Mouse (Mus musculus): Measurements from ENCODE around the gene Wbp2nl.

The Wbp2nl gene

DNA sequence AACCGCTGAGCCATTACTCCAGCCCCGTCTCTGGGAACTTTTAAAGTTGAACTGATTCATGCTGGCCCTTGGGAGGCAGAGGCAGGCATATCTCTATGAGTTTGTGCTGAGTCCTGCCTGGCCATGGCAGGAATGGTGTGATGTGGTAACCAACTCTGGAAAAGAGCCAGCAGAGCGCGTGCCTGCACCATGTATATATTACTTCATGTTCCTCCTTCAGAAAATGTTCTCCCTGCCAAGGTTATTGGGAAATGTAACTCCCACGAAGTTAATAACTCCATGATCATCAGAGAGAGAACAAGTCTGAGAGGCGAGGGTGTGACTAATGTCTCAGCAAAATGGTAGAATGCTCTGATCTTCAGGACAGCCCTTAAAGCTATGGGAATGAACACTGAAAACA, 19.1 kb downstream of the Wbp2nl start:
- in situ Hi-C loops (cut with MboI): no loop called here

DNA sequence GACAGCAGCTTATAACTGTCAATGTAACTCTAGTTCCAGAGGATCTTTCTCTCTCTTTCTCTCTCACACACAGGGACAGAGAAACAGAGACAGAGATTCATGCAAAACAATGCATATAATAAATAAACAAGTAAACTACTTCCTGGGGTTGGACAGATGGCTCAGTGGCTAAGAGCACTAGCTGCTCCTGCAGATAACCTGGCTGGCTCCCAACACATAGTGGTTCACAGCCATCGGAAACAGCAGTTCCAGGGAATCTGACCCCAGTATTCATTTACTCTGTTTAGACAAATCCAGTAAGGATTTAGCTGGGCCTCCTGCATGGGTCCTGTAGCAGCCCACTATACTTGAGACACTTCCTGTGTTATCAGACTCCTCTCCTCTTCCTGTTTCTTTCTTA, 20.9 kb downstream of the Wbp2nl start:
- in situ Hi-C loops (cut with MboI): no loop called here

DNA sequence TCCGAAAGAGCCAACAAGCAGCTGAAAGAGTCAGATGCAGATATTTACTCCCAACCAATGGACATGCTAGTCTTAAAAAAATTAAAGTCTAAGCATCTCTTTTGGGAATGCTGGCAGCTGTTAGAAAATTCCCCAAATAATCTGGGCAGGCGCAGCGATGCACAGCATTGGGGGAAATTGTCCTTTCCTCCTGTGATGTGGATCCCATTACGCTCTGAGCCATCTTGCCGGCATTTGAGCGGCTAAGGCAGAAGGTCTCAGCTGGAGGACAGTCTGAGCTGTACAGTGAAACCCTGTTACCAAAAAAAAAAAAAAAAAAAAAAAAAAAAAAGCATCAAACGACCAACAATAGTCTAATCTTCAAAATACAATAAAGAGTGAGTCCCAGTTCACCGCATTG, 23.4 kb downstream of the Wbp2nl start:
- in situ Hi-C loops (cut with MboI): no loop called here

GRCm38 (mm10) chr15:82325382-82325781, 26.6 kb downstream of the Wbp2nl start:
- in situ Hi-C loops (cut with MboI): no loop called here

DNA sequence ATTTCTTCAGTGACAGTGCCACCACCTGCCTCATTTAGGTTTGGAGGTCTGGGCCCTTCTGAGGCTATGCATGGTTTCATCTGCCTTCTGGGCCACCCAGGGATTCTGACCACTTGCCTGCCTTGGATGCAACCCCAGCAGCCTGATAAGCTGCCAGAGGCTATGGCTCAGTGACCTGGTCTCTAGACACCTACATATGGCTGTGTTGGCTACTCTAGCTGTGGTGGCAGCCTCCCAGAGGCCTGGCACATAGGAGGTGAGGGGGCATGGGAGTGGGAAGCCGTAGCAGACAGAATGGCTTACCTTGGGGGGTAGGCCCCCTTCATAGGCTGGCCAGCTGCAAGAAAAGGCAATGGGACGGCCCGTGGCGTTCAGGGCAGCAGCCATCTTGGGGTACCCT, 36.4 kb downstream of the Wbp2nl start:
- in situ Hi-C loops (cut with MboI): no loop called here

- in situ Hi-C loops (cut with MboI): no loop called here
Measured at GRCm38 (mm10) chr15:82336629-82337028, 37.9 kb downstream of the Wbp2nl start.

- in situ Hi-C loops (cut with MboI): no loop called here
Measured at GRCm38 (mm10) chr15:82337875-82338274, 39.1 kb downstream of the Wbp2nl start.

GRCm38 (mm10) chr15:82338593-82339112, 39.9 kb downstream of the Wbp2nl start, which contains the start of the genes Naga, Pheta2 and Smdt1:
Gene Naga, minus strand, starts transcription at chr15:82338925.
Gene Pheta2, plus strand, starts transcription at chr15:82338942.
Gene Smdt1, plus strand, starts transcription at chr15:82338959.
- in situ Hi-C loops (cut with MboI): no loop called here

- in situ Hi-C loops (cut with MboI): no loop called here
Measured at GRCm38 (mm10) chr15:82339150-82339549, 40.4 kb downstream of the Wbp2nl start.

DNA sequence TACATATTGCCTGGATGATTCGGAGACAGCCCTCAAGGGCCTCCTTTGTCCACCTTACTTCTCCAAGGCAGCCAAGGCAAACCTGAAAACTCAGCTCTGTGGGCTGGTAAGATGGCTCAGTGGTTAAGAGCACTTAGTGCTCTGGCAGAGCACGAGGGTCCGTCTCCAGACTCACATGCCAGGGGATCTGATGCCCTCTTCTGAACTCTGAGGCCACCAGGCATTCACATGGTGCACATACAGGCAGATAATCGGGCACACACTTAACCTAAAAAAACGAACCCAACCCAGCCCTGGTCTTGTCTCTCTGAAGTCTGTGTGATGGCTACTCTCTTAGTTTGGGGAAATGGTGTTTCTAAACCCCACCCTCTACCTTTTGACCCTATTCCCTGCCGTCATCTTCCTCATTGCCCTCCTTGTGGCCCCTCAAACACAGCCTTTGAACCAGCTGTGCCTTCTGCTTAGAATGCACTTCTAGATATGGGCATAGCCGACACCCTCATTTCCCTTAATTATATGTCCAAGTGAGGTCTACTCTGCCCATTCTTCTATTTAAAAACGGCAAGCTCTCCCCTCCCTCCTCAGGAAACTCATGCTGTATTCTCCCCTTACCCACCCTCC, 41.0 kb downstream of the Wbp2nl start:
- in situ Hi-C loops (cut with MboI): no loop called here

GRCm38 (mm10) chr15:82340414-82341035, 41.8 kb downstream of the Wbp2nl start:
- in situ Hi-C loops (cut with MboI): no loop called here

DNA sequence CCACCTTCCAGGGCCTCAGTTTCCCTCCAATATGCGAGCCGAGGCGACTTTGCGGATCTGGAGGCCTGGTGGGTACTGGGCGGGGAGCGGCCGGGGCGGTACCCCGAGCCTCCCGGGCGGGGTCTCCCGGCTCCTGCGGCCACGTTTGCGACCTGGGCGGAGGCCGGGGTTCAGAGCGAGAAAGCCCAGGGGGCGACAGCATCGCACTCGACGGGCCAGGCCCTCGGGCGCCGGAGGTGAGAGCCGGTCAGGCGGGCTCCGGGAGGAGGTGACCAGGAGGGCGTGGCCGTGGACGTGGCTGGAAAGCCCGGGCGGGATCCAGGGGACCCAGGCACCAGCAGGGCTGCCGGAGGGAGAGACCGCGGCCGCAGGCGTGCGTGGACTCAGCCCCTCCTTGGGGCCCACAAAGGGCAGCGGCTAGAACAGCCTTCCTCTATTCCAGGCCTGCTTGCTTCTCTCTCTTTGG, 42.3 kb downstream of the Wbp2nl start:
- in situ Hi-C loops (cut with MboI): no loop called here

DNA sequence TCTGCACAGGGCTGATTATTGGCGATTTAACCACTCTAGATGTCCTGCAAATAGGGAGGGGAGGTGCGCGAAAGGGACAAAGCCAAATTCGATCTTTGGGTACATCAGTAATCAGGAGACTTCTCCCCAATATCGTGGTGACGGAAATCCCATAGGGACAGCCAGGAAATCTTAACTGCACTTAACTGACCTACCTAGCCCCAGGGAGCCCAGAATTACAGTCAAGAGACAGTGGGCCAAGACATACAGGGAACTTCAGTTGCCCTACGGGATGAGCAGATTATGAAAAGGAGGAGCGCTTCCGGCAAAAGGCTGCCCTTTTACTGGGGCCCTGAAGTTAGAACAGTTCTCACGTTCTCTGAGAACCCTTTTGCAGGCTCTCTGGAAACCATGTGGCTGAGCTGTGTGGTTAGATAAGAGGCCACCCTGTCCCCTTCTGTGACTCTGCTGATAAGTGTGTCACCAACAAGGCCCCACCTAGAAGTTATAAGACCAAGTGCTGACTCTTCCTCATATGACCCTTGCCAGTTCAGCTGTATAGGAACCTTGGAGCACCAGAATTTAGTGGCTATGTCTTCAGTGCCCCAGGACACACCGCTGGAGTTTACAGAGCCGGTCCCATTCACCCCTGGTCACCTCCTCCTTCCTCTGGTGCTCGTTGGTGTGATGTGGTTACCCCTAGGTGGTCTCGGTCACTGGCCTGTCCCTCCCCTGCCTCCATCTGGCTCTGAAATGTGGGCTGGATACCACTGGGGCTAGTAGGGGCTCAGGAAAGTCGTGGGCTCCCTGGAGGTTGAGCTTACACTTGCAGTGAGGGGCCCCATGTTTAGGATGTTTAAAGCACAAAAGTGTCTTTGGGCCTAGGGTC, 43.2 kb downstream of the Wbp2nl start:
- in situ Hi-C loops (cut with MboI): no loop called here

- in situ Hi-C loops (cut with MboI): no loop called here
Measured at GRCm38 (mm10) chr15:82342543-82342935, 43.8 kb downstream of the Wbp2nl start.

DNA sequence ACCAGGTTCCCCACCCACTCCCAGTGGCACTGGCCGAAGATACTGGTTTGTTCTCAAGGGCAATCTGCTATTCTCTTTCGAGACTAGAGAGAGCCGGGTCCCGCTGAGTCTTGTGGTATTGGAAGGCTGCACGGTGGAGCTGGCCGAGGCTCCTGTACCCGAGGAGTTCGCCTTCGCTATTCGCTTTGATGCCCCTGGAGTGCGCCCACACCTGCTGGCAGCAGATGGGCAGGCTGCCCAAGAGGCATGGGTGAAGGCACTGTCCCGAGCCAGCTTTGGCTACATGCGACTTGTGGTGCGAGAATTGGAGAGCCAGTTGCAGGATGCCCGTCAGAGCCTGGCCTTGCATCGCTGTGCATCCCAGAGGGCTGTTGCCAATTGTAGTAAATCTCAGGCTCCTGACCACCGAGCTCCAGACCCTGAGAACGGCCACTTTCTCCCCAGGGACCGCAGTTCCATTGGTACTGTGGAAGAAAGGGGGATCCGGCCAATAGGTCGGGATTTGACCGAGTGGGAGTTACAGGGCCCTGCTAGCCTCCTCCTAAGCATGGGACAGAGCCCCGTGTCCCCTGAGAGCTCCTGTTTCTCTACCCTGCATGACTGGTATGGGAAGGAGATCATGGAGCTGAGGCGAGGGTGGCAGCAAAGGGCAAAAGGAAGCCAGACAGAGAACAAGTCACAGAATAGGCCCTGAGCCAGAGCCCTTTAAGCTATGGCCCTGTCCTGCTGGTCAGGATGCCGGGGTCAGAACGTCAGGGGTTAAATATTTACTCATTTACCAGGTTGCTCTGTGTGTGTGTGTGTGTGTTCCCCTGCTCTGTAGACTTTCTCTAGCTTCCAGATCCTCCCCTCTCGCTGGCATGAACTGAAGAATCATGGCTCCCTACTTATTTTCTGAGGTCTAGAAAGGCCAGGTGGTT, 44.9 kb downstream of the Wbp2nl start:
- in situ Hi-C loops (cut with MboI): no loop called here

DNA sequence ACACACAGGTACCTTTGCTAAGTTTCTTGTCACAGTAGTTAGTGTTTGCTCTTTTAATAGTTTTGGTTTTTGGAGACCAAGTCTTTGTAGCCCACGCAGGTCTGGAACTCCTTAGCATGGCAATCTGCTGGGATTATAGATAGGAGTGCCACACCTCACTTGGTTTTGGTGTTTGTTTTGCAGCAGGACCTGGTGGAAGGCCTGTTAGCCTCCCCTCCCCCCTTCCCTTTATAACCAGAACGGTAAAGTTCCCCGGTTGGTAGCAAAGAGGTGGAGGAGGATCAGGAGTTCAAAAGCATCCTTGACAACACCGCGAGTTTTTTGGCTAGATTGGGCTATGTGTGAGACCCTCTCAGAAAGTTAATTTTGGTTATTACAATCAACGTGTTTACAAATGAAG, 46.2 kb downstream of the Wbp2nl start:
- in situ Hi-C loops (cut with MboI): no loop called here

- in situ Hi-C loops (cut with MboI): no loop called here
Measured at GRCm38 (mm10) chr15:82345820-82346470, 47.2 kb downstream of the Wbp2nl start.

DNA sequence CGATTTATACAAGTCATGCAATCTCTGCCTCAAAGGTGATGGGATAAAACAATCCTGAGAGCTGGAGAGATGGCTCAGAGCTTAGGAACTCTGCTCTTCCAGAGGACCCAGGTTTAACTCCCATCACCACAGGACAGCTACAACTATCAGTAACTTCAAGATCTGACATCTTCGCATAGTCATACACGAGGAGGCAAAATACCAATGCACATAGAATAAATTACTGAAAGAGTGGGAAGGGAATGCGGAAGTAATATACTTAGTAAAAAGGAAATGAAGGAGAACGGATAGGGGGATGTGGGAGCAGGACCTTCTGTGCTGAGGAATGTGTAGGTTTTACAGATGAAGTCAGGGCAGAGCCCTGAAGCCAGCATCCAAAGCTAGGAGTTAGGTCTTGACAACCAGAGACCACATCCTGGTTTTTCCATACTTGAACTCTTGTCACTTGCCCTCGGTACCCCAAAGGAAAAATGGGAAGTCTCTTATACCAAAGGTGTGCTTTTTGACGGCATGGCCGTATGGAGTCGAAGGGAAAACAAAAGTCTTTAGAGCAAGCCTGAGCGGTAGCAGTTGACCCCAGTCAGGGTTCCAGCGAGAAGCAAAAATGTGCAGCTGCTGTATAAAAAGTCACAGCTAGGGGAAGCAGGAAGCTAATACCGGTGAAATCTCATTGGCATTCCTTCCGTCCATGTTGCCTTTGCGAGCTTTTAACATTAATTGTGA, 48.0 kb downstream of the Wbp2nl start:
- in situ Hi-C loops (cut with MboI): no loop called here

DNA sequence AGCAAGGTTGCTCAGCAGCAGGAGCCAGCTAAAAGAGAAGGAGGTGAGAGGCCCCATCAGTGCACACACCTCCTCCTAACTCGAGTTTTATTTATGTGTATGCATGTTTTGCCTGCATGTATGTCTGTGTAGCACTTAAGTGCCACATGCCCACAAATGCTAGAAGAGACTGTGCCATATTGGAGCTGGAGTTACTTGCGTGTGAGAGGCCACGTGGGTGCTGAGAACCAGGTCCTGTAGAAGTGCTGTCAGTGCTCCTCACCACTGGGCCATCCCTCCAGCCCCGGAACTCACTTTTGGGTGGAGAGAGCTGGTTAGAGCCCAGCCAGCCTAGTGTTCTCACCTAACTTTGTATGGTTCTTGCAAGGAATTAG, 48.5 kb downstream of the Wbp2nl start:
- in situ Hi-C loops (cut with MboI): no loop called here

DNA sequence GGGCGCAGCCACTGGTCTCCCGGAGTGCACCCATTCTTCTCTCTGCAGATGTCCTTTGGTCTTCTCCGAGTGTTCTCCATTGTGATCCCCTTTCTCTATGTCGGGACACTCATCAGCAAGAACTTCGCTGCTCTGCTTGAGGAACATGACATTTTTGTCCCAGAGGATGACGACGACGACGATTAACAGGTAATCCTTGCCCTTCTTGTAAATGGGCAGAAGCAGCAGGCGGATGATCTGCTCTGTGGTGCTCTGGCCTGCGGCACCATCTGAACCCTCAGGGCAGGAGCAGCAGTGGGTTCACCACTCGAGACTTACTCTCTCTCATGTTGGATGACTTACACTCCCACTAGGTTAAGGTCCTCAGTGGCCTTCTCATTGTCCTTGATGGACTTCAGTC, 49.1 kb downstream of the Wbp2nl start:
- in situ Hi-C loops (cut with MboI): no loop called here
